Mouse (Mus musculus) G1E (cell line): ENCODE data around the gene Vmn2r86. TPM values are rescaled to one million over a fixed set of nuclear protein-coding genes. Genes with fewer than 3 reads are reported as not detected.
"Not testable (repeated sequence)": the region's sequence is repeated elsewhere in the genome, so short reads cannot be mapped to it uniquely, and the experiment has no call there.

Experiments used
- ATAC-seq: 2 replicates; pipeline ENCODE4 v1.8.0; 2016; ENCODE audit warnings: mild to moderate bottlenecking; ENCODE audit not compliant: insufficient number of reproducible peaks, poor library complexity, low FRiP score, severe bottlenecking; ENCODE audit errors: extremely low read depth
- DNase-seq: peaks from one replicate; pipeline ENCODE4 v3.0.0; 2012; ENCODE audit warnings: low spot score
- H3K27me3 ChIP-seq: 2 replicates; pipeline ENCODE4 v1.6.1; 2012; ENCODE audit warnings: mild to moderate bottlenecking, low read length, inconsistent platforms; ENCODE audit not compliant: insufficient read depth
- H3K36me3 ChIP-seq: replicated peaks from 2 replicates; pipeline ENCODE3; 2012; ENCODE audit warnings: mild to moderate bottlenecking, inconsistent platforms
- H3K4me1 ChIP-seq: 2 replicates; pipeline ENCODE4 v1.6.1; 2012; ENCODE audit warnings: low read depth, low read length, inconsistent platforms, mixed read lengths; ENCODE audit not compliant: insufficient read depth
- H3K4me3 ChIP-seq: 2 replicates; pipeline ENCODE4 v1.5.1; 2012; ENCODE audit warnings: low read depth, mild to moderate bottlenecking, inconsistent platforms, low read length, moderate library complexity, mixed read lengths
- H3K9me3 ChIP-seq: replicated peaks from 2 replicates; pipeline ENCODE4 v1.6.1; 2012; ENCODE audit warnings: inconsistent platforms
- CTCF ChIP-seq: IDR thresholded peaks from 2 replicates; pipeline ENCODE4 v1.5.1; 2012; ENCODE audit warnings: low read depth, low read length, inconsistent platforms, mixed read lengths
- GATA1 ChIP-seq: IDR thresholded peaks from 2 replicates; pipeline ENCODE4 v1.6.1; 2012; ENCODE audit warnings: borderline replicate concordance, low read length, inconsistent platforms, mixed read lengths
- GATA2 ChIP-seq: IDR thresholded peaks from 2 replicates; pipeline ENCODE4 v1.6.1; 2012; ENCODE audit warnings: low read depth, low read length, inconsistent platforms, borderline replicate concordance
- POLR2AphosphoS5 ChIP-seq: IDR thresholded peaks from 2 replicates; pipeline ENCODE4 v1.6.1; 2012; ENCODE audit warnings: low read depth, low read length, inconsistent platforms; ENCODE audit not compliant: insufficient replicate concordance
- TAL1 ChIP-seq: conservative IDR thresholded peaks from 2 replicates; pipeline ENCODE4 v1.6.1; 2012; ENCODE audit warnings: low read depth, low read length, inconsistent platforms, mixed read lengths
- polyA plus RNA-seq: library from polyadenylated mRNA; stranded (reverse); fragments of >175 nt; gene quantifications from 2 replicates; pipeline ENCODE4 v1.2.3, GENCODE M21; 2012
- total RNA-seq, 2 experiments: library from RNA; stranded (forward) in 1 of 2; stranded (reverse) in 1 of 2; fragments of 200-1000 nt in 1 of 2; fragments of >200 nt in 1 of 2; fragmentation: Nextera tagmentation in 1 of 2; gene quantifications; 2 replicates each; pipeline ENCODE4 v1.2.3; 2014 to 2017

The Vmn2r86 gene
- total and polyA plus RNA-seq, 3 experiments: 0.05 TPM; not detected in 2

DNA sequence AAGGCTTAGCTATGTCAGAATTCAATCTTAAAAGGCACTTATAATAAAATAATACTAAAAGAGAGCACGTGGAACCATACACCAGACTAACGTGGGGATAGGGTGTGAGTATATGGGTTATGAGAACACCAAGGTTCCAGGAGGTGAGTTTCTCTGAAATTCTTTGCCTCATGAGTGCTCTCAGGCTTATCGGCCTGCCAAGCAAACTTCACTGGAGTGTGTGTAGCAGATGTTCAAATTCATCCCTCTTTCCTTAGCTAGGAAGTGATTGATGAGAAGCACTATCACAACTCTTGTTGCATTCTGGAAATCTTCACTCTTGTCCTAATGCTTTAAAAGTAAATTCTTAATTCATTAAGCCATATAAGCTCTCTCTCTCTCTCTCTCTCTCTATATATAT, 35.4 kb downstream of the Vmn2r86 start:
- Histone ChIP-seq H3K4me1 (no peaks in the 10 kb centered on the region), H3K36me3 (no peaks in the 10 kb centered on the region), H3K27me3 (no peaks in the 10 kb centered on the region), H3K4me3 (no peak overlapping the region), H3K9me3 (no peaks in the 10 kb centered on the region)
- DNase-seq: no peak
- no peak for ATAC-seq
- TF ChIP-seq CTCF (no peak), GATA1 (no peak), GATA2 (no peak), POLR2AphosphoS5 (no peak), TAL1 (no peak)

GRCm38 (mm10) chr10:130419954-130420353, 35.9 kb downstream of the Vmn2r86 start:
- H3K4me1 ChIP-seq, H3K9me3 ChIP-seq, H3K4me3 ChIP-seq, ATAC-seq, DNase-seq, H3K27me3 ChIP-seq, H3K36me3 ChIP-seq: not testable (repeated sequence)

- not testable (repeated sequence) for DNase-seq, H3K4me3 ChIP-seq, H3K4me1 ChIP-seq, H3K27me3 ChIP-seq, H3K9me3 ChIP-seq, ATAC-seq, H3K36me3 ChIP-seq
These were observed 39.5 kb downstream of the Vmn2r86 start for GRCm38 (mm10) chr10:130416352-130416751.

DNA sequence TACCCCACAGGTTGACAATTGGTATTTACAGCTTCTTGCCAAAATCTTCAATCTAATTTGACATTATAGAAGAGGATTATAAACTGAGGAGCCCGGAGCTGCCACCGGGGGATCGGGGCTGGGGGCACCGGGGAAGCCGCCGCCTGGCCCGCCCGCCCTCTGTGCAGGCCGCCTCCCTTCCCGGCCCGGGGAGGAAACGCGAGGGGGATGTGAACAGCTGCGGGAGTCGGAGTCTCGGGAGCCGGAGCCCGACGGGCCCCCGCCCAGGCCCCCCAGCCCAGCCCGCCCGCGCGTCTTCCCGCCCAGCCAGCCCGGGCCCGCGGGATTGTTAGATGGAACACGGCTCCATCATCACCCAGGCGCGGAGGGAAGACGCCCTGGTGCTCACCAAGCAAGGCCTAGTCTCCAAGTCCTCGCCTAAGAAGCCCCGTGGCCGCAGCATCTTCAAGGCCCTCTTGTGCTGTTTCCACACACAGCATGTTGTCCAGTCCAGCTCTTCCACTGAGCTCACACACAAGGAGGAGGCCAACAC, 43.6 kb downstream of the Vmn2r86 start:
- ATAC-seq: not testable (repeated sequence)

GRCm38 (mm10) chr10:130394232-130394631, 61.6 kb downstream of the Vmn2r86 start, which contains the start of gene Vmn2r84:
Vmn2r84 (minus strand) TSS chr10:130394332.
- ATAC-seq (no peak), DNase-seq (no peak)
- Histone ChIP-seq H3K27me3 (no peaks in the 10 kb centered on the region), H3K36me3 (no peaks in the 10 kb centered on the region), H3K4me1 (no peaks in the 10 kb centered on the region), H3K4me3 (no peak within 1 kb of the TSS), H3K9me3 (no peaks in the 10 kb centered on the region)
- TF ChIP-seq TAL1 (no peak), CTCF (no peak), POLR2AphosphoS5 (no peak), GATA2 (no peak), GATA1 (no peak)

More for the DNA sequence above, 43.6 kb downstream of the Vmn2r86 start:
- not testable (repeated sequence) for H3K4me3 ChIP-seq, DNase-seq, H3K27me3 ChIP-seq, H3K36me3 ChIP-seq, H3K9me3 ChIP-seq, H3K4me1 ChIP-seq

Other genes with a start within 250 kb of the Vmn2r86 start
- not detected in 2 replicates for gene Olfr827, start 241.6 kb downstream of the Vmn2r86 start, total RNA-seq (2014; fragmentation: Nextera tagmentation)
- 0.06 and 0.33 TPM in 2 replicates for gene Olfr827, start 241.6 kb downstream of the Vmn2r86 start, total RNA-seq (2017)
- gene Olfr827, start 241.6 kb downstream of the Vmn2r86 start, polyA plus RNA-seq: not detected in 2 replicates
- gene Neurod4, start 175.8 kb downstream of the Vmn2r86 start, total RNA-seq (2014; fragmentation: Nextera tagmentation): not detected in 2 replicates
- gene Neurod4, start 175.8 kb downstream of the Vmn2r86 start, total RNA-seq (2017): 0.60 and 0.64 TPM in 2 replicates
- not detected in 2 replicates for gene Neurod4, start 175.8 kb downstream of the Vmn2r86 start, polyA plus RNA-seq
- 202 and 209 TPM in 2 replicates for gene Tespa1, start 133.2 kb downstream of the Vmn2r86 start, total RNA-seq (2014; fragmentation: Nextera tagmentation)
- gene Tespa1, start 133.2 kb downstream of the Vmn2r86 start, total RNA-seq (2017): 340 and 367 TPM in 2 replicates
- gene Tespa1, start 133.2 kb downstream of the Vmn2r86 start, polyA plus RNA-seq: 6.6 and 7.4 TPM in 2 replicates
- gene Vmn2r84, start 61.7 kb downstream of the Vmn2r86 start, total RNA-seq (2014; fragmentation: Nextera tagmentation): not detected in 2 replicates
- gene Vmn2r84, start 61.7 kb downstream of the Vmn2r86 start, total RNA-seq (2017): 0.12 and 0.27 TPM in 2 replicates
- gene Vmn2r84, start 61.7 kb downstream of the Vmn2r86 start, polyA plus RNA-seq: not detected in 2 replicates
- gene Vmn2r85, start 26.3 kb downstream of the Vmn2r86 start, total RNA-seq (2014; fragmentation: Nextera tagmentation): not detected in 2 replicates
- 0.05 and 0.06 TPM in 2 replicates for gene Vmn2r85, start 26.3 kb downstream of the Vmn2r86 start, total RNA-seq (2017)
- not detected in 2 replicates for gene Vmn2r85, start 26.3 kb downstream of the Vmn2r86 start, polyA plus RNA-seq
- gene Vmn2r87, start 41.3 kb upstream of the Vmn2r86 start, total RNA-seq (2014; fragmentation: Nextera tagmentation): not detected in 2 replicates
- 0.11 TPM in 1 of 2 replicates, not detected in the other for gene Vmn2r87, start 41.3 kb upstream of the Vmn2r86 start, total RNA-seq (2017)
- gene Vmn2r87, start 41.3 kb upstream of the Vmn2r86 start, polyA plus RNA-seq: not detected in 2 replicates